Mouse (Mus musculus): ENCODE data around the gene Tekt2. TPM values are rescaled to one million over a fixed set of nuclear protein-coding genes. Genes with fewer than 3 reads are reported as not detected.
A peak's percentile ranks its signal among the peaks of the same experiment; 100 is the strongest.

Tekt2 gene
- total RNA-seq, 2 experiments from 2014 or later, result 0.64 TPM; not detected in 1

DNA sequence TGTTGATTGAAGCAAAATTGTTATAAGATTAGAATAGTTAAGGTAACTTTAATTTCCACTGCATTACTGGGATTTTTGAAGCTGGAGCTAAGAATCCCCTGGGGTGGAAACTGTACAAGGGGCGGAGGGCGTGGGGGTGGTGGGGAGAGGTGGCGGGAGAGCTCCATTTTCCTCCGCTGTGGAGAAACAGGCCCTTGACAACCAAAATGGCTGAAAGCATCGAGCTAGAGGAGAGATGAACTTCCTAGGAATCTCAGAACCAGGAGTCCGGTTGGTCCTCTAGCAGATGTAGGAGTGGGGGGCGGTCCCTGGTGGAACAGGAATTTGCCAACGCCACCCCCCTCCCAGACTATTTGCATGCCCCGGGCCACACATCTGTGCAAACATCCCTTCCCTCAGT is 43.8 kb downstream of the Tekt2 start:
- TF ChIP-seq CTCF (IDR thresholded peaks at IDR 0.05), result no peak
- no peak overlapping the region for H3K27ac ChIP-seq
- intact Hi-C loops (cut with DNase I), result no loop called here
- H3K4me3 ChIP-seq, result no peak overlapping the region
- DNase-seq, result no peak

DNA sequence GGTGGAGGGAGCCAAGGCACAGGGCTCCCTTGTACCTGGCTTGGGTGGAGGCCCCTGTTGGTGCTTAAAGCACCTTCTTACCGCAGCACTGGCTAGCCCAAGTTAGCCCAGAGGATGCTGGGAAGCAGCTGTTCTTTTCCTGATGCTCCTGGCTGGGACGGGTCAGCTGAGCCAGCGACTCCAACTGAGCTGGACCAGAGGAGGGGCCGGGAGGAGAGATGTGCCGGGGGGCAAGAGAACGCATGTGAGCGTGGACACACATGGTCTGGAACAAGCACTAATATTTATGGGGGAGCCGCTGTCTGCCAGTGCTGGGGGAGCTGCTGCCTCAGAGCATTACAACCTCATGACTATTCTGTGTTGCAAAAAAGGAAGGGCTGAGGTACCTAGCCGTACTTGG is 46.5 kb downstream of the Tekt2 start:
- H3K4me3 ChIP-seq, result no peak overlapping the region
- no peak for DNase-seq
- H3K27ac ChIP-seq, result peak overlapping the region; percentile 56
- no peak for TF ChIP-seq CTCF (IDR thresholded peaks at IDR 0.05)
- intact Hi-C loops (cut with DNase I), result loop anchor here (1.0 kb wide), 1 partner anchor 31 kb away; no protein-coding TSS in a partner anchor

DNA sequence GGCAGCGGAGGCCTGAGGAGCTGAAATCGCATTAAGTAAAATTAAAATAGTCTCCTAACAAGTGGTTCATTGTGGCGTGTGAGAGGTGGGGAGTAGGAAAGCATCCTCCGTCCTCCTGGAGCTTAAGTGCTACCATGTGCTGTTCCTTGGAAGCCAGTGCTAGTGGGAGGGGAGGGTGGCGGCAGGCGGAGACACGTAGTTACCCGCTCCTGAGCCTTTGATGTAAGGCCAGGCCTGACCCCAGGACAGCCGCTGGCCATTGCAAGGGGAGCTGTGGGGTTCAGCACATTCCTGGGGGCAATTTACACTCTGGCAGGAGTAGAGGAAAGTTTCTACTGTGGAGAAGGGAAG is 46.9 kb downstream of the Tekt2 start:
- Histone ChIP-seq H3K4me3 (peak overlapping the region; percentile 58), H3K27ac (peak overlapping the region; percentile 56)
- peak; percentile 46 for DNase-seq
- intact Hi-C loops (cut with DNase I), result loop anchor here (1.0 kb wide), 1 partner anchor 32 kb away; no protein-coding TSS in a partner anchor
- TF ChIP-seq CTCF (IDR thresholded peaks at IDR 0.05), result no peak

DNA sequence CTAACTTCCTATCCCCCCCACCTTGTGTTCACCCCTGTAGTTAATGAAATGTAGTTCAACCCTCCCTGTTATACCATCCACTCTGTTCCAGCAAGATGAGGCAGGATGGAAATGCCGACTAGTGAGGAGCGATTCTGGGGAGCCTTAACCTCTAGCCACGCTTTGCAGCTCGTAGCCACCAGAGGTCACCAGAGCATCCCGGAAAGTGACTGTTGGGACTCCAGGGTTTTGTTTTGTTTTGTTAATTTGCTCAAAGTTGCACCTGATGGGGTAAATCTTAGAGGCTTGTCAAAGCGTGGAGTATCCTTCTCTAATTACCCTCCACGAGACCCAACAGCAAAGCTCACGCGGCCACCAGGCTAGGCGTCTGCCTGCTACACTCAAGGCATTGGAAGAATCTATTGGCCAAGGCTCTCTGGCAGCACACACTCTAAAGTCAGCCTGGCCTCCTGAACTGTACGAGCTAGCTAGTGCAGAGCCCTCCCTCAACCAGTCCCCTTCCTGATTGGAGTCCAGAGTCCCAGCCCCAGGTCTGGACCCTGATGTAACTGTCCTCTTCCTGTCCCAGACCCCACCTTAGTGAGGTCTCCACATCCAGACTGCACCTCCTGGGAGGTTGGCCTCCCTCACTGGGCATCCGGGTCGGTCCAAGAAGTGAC is 47.5 kb downstream of the Tekt2 start:
- H3K4me3 ChIP-seq, result peak overlapping the region; percentile 58
- intact Hi-C loops (cut with DNase I), result loop anchor here (1.0 kb wide), 1 partner anchor 32 kb away; no protein-coding TSS in a partner anchor
- TF ChIP-seq CTCF (IDR thresholded peaks at IDR 0.05), result peak; percentile 81
- peak; percentile 65 for DNase-seq
- peak overlapping the region; percentile 56 for H3K27ac ChIP-seq

DNA sequence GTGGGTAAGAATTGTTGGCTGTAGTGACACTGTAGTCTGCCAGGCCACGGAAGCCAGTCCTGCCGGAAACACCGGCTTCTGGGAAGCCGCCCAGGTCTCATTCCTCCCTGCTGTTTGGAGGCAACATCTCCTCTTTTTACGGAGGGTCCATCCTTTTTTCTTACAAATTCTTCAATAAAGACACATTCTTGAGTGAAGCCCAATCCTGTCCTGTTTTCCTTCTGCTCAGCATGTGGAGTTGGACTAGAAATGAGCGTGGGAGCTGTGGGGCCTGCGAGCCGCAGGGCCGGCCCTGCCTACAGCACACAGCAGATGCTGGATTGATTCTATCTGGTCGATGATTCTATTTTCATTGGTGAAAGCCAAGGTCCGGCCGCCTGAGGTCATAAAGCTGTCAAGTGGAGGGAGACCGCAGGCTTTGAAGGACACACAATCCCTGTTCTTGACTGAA is 49.8 kb downstream of the Tekt2 start:
- peak overlapping the region; percentile 53 for H3K27ac ChIP-seq
- H3K4me3 ChIP-seq, result no peak overlapping the region
- no peak for TF ChIP-seq CTCF (IDR thresholded peaks at IDR 0.05)
- intact Hi-C loops (cut with DNase I), result no loop called here
- peak; percentile 55 for DNase-seq

DNA sequence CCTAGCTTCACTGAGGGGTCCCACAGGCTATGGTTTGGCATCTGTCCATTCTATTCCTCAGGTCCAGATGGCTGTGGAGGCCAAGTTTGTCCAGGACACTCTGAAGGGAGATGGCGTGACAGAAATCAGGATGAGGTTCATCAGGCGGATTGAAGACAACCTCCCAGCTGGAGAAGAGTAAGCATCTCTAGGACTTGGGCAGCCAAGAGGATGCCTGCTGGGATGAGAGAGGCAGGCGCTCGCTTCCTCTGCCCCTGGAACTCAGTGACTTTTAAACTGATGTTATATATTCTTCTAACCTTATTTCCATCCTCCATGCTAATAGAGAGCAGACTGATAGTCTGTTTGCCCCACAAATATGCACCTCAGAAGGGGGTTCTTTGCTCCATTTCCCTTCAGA is 50.4 kb downstream of the Tekt2 start:
- no peak for DNase-seq
- no peak for TF ChIP-seq CTCF (IDR thresholded peaks at IDR 0.05)
- Histone ChIP-seq H3K4me3 (no peak overlapping the region), H3K27ac (peak overlapping the region; percentile 35)
- intact Hi-C loops (cut with DNase I), result no loop called here

DNA sequence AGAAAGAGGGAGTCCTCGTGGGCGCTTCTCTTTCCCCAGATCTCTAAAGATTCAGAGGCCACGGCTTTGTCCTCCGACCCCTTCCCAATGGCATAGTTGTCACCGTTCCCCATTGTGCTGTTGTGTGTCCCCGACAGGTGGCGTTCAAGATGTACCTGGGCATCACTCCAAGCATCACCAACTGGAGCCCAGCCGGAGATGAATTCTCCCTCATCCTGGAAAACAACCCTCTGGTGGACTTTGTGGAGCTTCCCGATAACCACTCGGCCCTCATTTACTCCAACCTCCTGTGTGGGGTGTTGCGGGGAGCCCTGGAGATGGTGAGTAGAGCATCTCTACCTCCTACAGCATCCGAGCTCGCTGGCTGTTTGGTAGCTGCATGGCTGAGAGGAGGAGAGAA is 51.7 kb downstream of the Tekt2 start:
- Histone ChIP-seq H3K27ac (no peak overlapping the region), H3K4me3 (no peak overlapping the region)
- DNase-seq, result no peak
- TF ChIP-seq CTCF (IDR thresholded peaks at IDR 0.05), result peak; percentile 11; the same call in 1 of the 2 replicates
- intact Hi-C loops (cut with DNase I), result no loop called here

Other genes with a start within 250 kb of the Tekt2 start
- 1 to 10 TPM; 7.3 to 7.4 TPM for gene Lsm10, start 229.1 kb downstream of the Tekt2 start, total RNA-seq (2021)
- gene Stk40, start 221.7 kb downstream of the Tekt2 start, total RNA-seq (2021), result 100 to 1,000 TPM; 102 to 108 TPM
- gene Eva1b, start 177.9 kb downstream of the Tekt2 start, total RNA-seq (2021), result 1 to 10 TPM; 2.9 to 4.4 TPM
- 1 to 10 TPM in 1 of 2 experiments, under 1 TPM in 1; 0.97 to 1.2 TPM for gene Sh3d21, start 162.2 kb downstream of the Tekt2 start, total RNA-seq (2021)
- gene Thrap3, start 122.9 kb downstream of the Tekt2 start, total RNA-seq (2021), result 100 to 1,000 TPM; 102 to 108 TPM
- gene Map7d1, start 69.3 kb downstream of the Tekt2 start, total RNA-seq (2021), result 100 to 1,000 TPM; 177 to 199 TPM
- gene Trappc3, start 63.4 kb downstream of the Tekt2 start, total RNA-seq (2021), result 10 to 100 TPM; 18.6 to 24.3 TPM
- 1 to 10 TPM in 1 of 2 experiments, under 1 TPM in 1; 0.74 to 6.0 TPM for gene Col8a2, start 38.9 kb downstream of the Tekt2 start, total RNA-seq (2021)
- gene Adprhl2, start 4.0 kb downstream of the Tekt2 start, total RNA-seq (2021), result 1 to 10 TPM; 9.3 to 9.5 TPM
- gene Ago3, start 103.9 kb upstream of the Tekt2 start, total RNA-seq (2021), result 10 to 100 TPM in 1 of 2 experiments, 1 to 10 TPM in 1; 7.6 to 11.6 TPM
- gene Ago1, start 142.9 kb upstream of the Tekt2 start, total RNA-seq (2021), result 1 to 10 TPM; 6.6 to 7.9 TPM
- 1 to 10 TPM; 4.5 to 8.4 TPM for gene Ago4, start 207.8 kb upstream of the Tekt2 start, total RNA-seq (2021)
- gene Clspn, start 231.2 kb upstream of the Tekt2 start, total RNA-seq (2021), result under 1 TPM; 0.28 to 0.50 TPM

Measured in gastrocnemius, adult 2 months (tissue).